In the genomic region with DNA sequence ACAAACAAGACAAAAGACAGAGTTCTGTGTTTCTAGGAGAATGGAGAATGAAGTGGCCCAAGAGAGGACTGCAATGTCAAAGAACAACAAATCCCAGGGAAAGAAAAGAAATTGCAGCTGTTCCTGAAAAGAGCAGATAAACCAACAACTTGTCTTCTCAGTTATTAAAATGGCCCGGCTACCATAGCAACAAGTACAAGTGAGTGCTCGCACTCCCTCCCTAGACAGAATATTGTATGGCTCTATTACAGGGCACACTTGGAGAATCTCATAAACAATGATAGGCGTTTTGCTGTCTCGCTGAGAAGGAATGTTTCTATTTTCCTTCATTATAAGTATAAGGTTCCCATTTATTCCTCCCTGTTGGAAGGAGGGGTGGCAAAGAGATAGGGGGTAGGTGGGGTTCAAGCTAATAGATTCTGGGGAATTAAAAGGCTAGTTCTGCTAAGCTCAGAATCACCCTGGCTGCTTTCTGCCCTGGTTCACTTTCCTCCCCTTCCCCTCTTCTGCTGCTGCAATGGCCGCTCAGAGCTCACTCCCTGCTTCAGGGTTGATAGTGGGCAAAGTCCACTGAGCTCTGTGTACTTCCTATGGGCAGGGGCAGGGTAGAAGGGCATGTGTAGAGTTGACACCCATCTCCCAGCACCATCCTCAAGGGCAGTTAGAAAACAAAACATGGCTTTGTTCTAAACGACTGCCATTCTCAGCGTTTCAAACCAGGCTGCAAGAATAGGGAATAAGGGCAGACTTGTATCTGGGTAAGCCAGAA, we compare ENCODE assay signal across 22 mouse cellular contexts.
DNase-seq lines count a peak whose midpoint lies in the region; ATAC-seq and TF ChIP-seq lines count a peak whose summit lies in the region.
"Had no signal": no experiment of that assay in that cellular context is flagged by ENCODE, and none has a peak within 500 bp of the region (broad histone marks: within the 10 kb centered on the region; RNA-seq: fewer than 3 reads in every experiment).

No protein-coding gene starts in this region.

- H3K27me3 ChIP-seq in forebrain, postnatal 0 days (ENCODE audit: insufficient read depth, low read length), result no peaks in the 10 kb centered on the region
- no peaks in the 10 kb centered on the region for H3K27me3 ChIP-seq in forebrain, embryonic 16.5 days (replicated peaks; ENCODE audit: control insufficient read depth, insufficient read depth, low read length)
- H3K27me3 ChIP-seq in embryonic facial prominence, embryonic 14.5 days (replicated peaks; ENCODE audit: control insufficient read depth, insufficient read depth, low read length), result no peaks in the 10 kb centered on the region
- no peaks in the 10 kb centered on the region for H3K27me3 ChIP-seq in midbrain, embryonic 14.5 days (ENCODE audit: control insufficient read depth, insufficient read depth, low read length)
- H3K27me3 ChIP-seq: liver, embryonic 12.5 days; neural tube, embryonic 13.5 days had no signal

- peak; percentile 73; the same call in 1 of the 2 replicates for ATAC-seq in forebrain, postnatal 0 days
- no peak for ATAC-seq in forebrain, embryonic 16.5 days
- no peak for ATAC-seq in embryonic facial prominence, embryonic 14.5 days (ENCODE audit: low read depth)
- ATAC-seq in midbrain, embryonic 14.5 days (ENCODE audit: low FRiP score, low TSS enrichment), result no peak
- ATAC-seq: inflammation-experienced regulatory T-cells, adult 6 months; liver, embryonic 12.5 days had no signal

- no peak overlapping the region for H3K9ac ChIP-seq in forebrain, postnatal 0 days
- no peak overlapping the region for H3K9ac ChIP-seq in forebrain, embryonic 16.5 days (replicated peaks; ENCODE audit: low read depth, low read length)
- H3K9ac ChIP-seq in embryonic facial prominence, embryonic 14.5 days (ENCODE audit: low read depth, low read length), result no peak overlapping the region
- no peak overlapping the region for H3K9ac ChIP-seq in midbrain, embryonic 14.5 days (replicated peaks; ENCODE audit: low read length)
- H3K9ac ChIP-seq: liver, embryonic 12.5 days; lung, embryonic 14.5 days; neural tube, embryonic 13.5 days had no signal

- peak overlapping the region; percentile 40 for H3K27ac ChIP-seq in forebrain, postnatal 0 days (ENCODE audit: low read depth, low read length)
- no peak overlapping the region for H3K27ac ChIP-seq in forebrain, embryonic 16.5 days (ENCODE audit: low read length)
- H3K27ac ChIP-seq in embryonic facial prominence, embryonic 14.5 days (replicated peaks; ENCODE audit: low read depth, low read length), result no peak overlapping the region
- no peak overlapping the region for H3K27ac ChIP-seq in midbrain, embryonic 14.5 days (replicated peaks; ENCODE audit: low read depth, low read length)
- H3K27ac ChIP-seq: heart, embryonic 10.5 days; liver, embryonic 12.5 days; macrophage; neural tube, embryonic 13.5 days had no signal

- H3K4me1 ChIP-seq in forebrain, postnatal 0 days (ENCODE audit: insufficient read depth), result no peaks in the 10 kb centered on the region
- no peaks in the 10 kb centered on the region for H3K4me1 ChIP-seq in forebrain, embryonic 16.5 days (replicated peaks; ENCODE audit: control insufficient read depth, insufficient read depth, low read length)
- H3K4me1 ChIP-seq in embryonic facial prominence, embryonic 14.5 days (ENCODE audit: control insufficient read depth, insufficient read depth, low read length), result no peaks in the 10 kb centered on the region
- 0 out of 2 replicates have a peak, but pooled peaks cover 12% of the 10 kb centered on the region for H3K4me1 ChIP-seq in midbrain, embryonic 14.5 days (ENCODE audit: control insufficient read depth, insufficient read depth, low read length)
- H3K4me1 ChIP-seq: heart, embryonic 10.5 days; liver, embryonic 12.5 days had no signal

- H3K9me3 ChIP-seq in forebrain, postnatal 0 days (ENCODE audit: low read length), result no peaks in the 10 kb centered on the region
- no peaks in the 10 kb centered on the region for H3K9me3 ChIP-seq in forebrain, embryonic 16.5 days (ENCODE audit: control insufficient read depth, low read length)
- no peaks in the 10 kb centered on the region for H3K9me3 ChIP-seq in embryonic facial prominence, embryonic 14.5 days (ENCODE audit: control insufficient read depth, low read length)
- no peaks in the 10 kb centered on the region for H3K9me3 ChIP-seq in midbrain, embryonic 14.5 days (ENCODE audit: control insufficient read depth, low read length)
- H3K9me3 ChIP-seq: heart, embryonic 10.5 days; liver, embryonic 12.5 days; neural tube, embryonic 13.5 days had no signal

- DNase-seq in forebrain, postnatal 0 days, result peak; percentile 11
- peak; percentile 48 for DNase-seq in NIH3T3 (ENCODE audit: low read depth)
- peak; percentile 13 for DNase-seq in embryonic facial prominence, embryonic 14.5 days (ENCODE audit: low spot score)
- peak; percentile 64 for DNase-seq in midbrain, embryonic 14.5 days
- no peak for DNase-seq in heart, adult 11 months
- no peak for DNase-seq in adrenal gland, postnatal 36 days
- no peak for DNase-seq in urinary bladder, postnatal 36 days (ENCODE audit: low spot score in 2 of 2)
- DNase-seq: adrenal gland, postnatal 10 days; B cell, adult 2 months; cerebellum, adult 9-10 months; embryo, embryonic 11 days; gastrocnemius, postnatal 36 days; heart, postnatal 10 days; kidney, postnatal 10 days; layer of hippocampus, adult 9-11 months; lung, embryonic 14.5 days had no signal

- H3K36me3 ChIP-seq in forebrain, postnatal 0 days (ENCODE audit: insufficient read depth), result no peaks in the 10 kb centered on the region
- no peaks in the 10 kb centered on the region for H3K36me3 ChIP-seq in forebrain, embryonic 16.5 days (ENCODE audit: control insufficient read depth, insufficient read depth)
- H3K36me3 ChIP-seq in embryonic facial prominence, embryonic 14.5 days (ENCODE audit: control insufficient read depth, insufficient read depth, low read length), result no peaks in the 10 kb centered on the region
- no peaks in the 10 kb centered on the region for H3K36me3 ChIP-seq in midbrain, embryonic 14.5 days (ENCODE audit: control insufficient read depth, insufficient read depth, low read length)
- H3K36me3 ChIP-seq: heart, embryonic 10.5 days; liver, embryonic 12.5 days; neural tube, embryonic 13.5 days had no signal

- TF ChIP-seq CTCF in forebrain, postnatal 0 days (IDR thresholded peaks at IDR 0.05; ENCODE audit: low read depth), result no peak

- no peak overlapping the region for H3K4me3 ChIP-seq in forebrain, postnatal 0 days (ENCODE audit: low read depth, low read length)
- no peak overlapping the region for H3K4me3 ChIP-seq in forebrain, embryonic 16.5 days (replicated peaks; ENCODE audit: low read length)
- H3K4me3 ChIP-seq in embryonic facial prominence, embryonic 14.5 days (ENCODE audit: low read depth, low read length), result no peak overlapping the region
- H3K4me3 ChIP-seq in midbrain, embryonic 14.5 days (replicated peaks; ENCODE audit: low read depth, low read length), result no peak overlapping the region
- H3K4me3 ChIP-seq: heart, embryonic 10.5 days; liver, embryonic 12.5 days; neural tube, embryonic 13.5 days had no signal

- H3K4me2 ChIP-seq in forebrain, postnatal 0 days (ENCODE audit: low read depth), result no peak overlapping the region
- no peak overlapping the region for H3K4me2 ChIP-seq in forebrain, embryonic 16.5 days (ENCODE audit: low read length)
- no peak overlapping the region for H3K4me2 ChIP-seq in embryonic facial prominence, embryonic 14.5 days (ENCODE audit: low read depth, low read length)
- H3K4me2 ChIP-seq in midbrain, embryonic 14.5 days (ENCODE audit: low read length), result no peak overlapping the region
- H3K4me2 ChIP-seq: liver, embryonic 12.5 days; lung, embryonic 14.5 days; neural tube, embryonic 13.5 days had no signal

- WGBS in forebrain, postnatal 0 days, result 47% methylated on average over 7 of the region's 7 CpGs
- 54% methylated on average over 7 of the region's 7 CpGs for WGBS in forebrain, embryonic 16.5 days
- WGBS in embryonic facial prominence, embryonic 14.5 days, result 52% methylated on average over 7 of the region's 7 CpGs
- 59% methylated on average over 7 of the region's 7 CpGs for WGBS in midbrain, embryonic 14.5 days

Comparison
In these comparisons a context has a peak if more than half of its experiments do, and no peak if none do; other contexts are left out.
1. DNase-seq: peak in forebrain, postnatal 0 days (single experiment), NIH3T3 (single experiment), embryonic facial prominence, embryonic 14.5 days (single experiment) and midbrain, embryonic 14.5 days (single experiment); none in heart, adult 11 months (single experiment), adrenal gland, postnatal 36 days (0 of 2) and urinary bladder, postnatal 36 days (0 of 2).